Mouse (Mus musculus): ENCODE data around the gene Rdh16f1.
"Not testable (repeated sequence)": the region's sequence is repeated elsewhere in the genome, so short reads cannot be mapped to it uniquely, and the experiment has no call there.

Gene Rdh16f1

GRCm38 (mm10) chr10:127829121-127829520 is 69.5 kb downstream of the Rdh16f1 start:
- no peak for DNase-seq (ENCODE audit: low read depth)

GRCm38 (mm10) chr10:127834186-127834585 is 74.6 kb downstream of the Rdh16f1 start:
- DNase-seq (ENCODE audit: low read depth), result not testable (repeated sequence)

GRCm38 (mm10) chr10:127835292-127835691 is 75.7 kb downstream of the Rdh16f1 start:
- DNase-seq (ENCODE audit: low read depth), result no peak

GRCm38 (mm10) chr10:127837793-127838192 is 78.2 kb downstream of the Rdh16f1 start:
- not testable (repeated sequence) for DNase-seq (ENCODE audit: low read depth)

GRCm38 (mm10) chr10:127838539-127838938 is 79.0 kb downstream of the Rdh16f1 start:
- DNase-seq (ENCODE audit: low read depth), result no peak

GRCm38 (mm10) chr10:127840776-127841175 is 81.2 kb downstream of the Rdh16f1 start:
- no peak for DNase-seq (ENCODE audit: low read depth)
